Mouse (Mus musculus) MEL (cell line): ENCODE results near the gene Gsk3b. TPM values are rescaled to one million over a fixed set of nuclear protein-coding genes. Genes with fewer than 3 reads are reported as not detected.
A peak's percentile ranks its signal among the peaks of the same experiment; 100 is the strongest.

Experiments
- DNase-seq: peaks from one replicate; pipeline ENCODE4 v3.0.0; 2011; ENCODE audit warnings: low read depth, low spot score
- H3K27ac ChIP-seq: 2 replicates; pipeline ENCODE4 v1.5.1; 2012; ENCODE audit warnings: low read depth, mild to moderate bottlenecking, control low read depth, low read length, moderate library complexity; ENCODE audit not compliant: control insufficient read depth
- H3K27me3 ChIP-seq, 2 experiments: fragments of 150-350 bp in 1 of 2; sonication (generic) in 1 of 2; 2 replicates each; pipeline ENCODE4 v1.6.1; 2012; ENCODE audit warnings: low read length in 2 of 2, mild to moderate bottlenecking in 2 of 2, improper control_type of control experiment in 1 of 2, moderate library complexity in 1 of 2; ENCODE audit not compliant: insufficient read depth in 2 of 2, control insufficient read depth in 1 of 2
- H3K36me3 ChIP-seq, 2 experiments: 2 replicates each; pipeline ENCODE4 v1.6.1; 2012 to 2014; ENCODE audit warnings: low read length in 2 of 2, improper control_type of control experiment in 1 of 2, inconsistent platforms in 1 of 2, mild to moderate bottlenecking in 1 of 2; ENCODE audit not compliant: insufficient read depth in 2 of 2, control insufficient read depth in 1 of 2
- H3K4me1 ChIP-seq, 2 experiments: fragments of 150-350 bp in 1 of 2; sonication (generic) in 1 of 2; 2 replicates each; pipeline ENCODE4 v1.6.1; 2012; ENCODE audit warnings: low read length in 2 of 2, improper control_type of control experiment in 1 of 2, mild to moderate bottlenecking in 1 of 2; ENCODE audit not compliant: insufficient read depth in 2 of 2, control insufficient read depth in 1 of 2
- H3K4me3 ChIP-seq, 2 experiments: fragments of 150-350 bp in 1 of 2; sonication (generic) in 1 of 2; 2 replicates each; pipeline ENCODE4 v1.5.1; 2012; ENCODE audit warnings: low read depth in 2 of 2, low read length in 2 of 2, mild to moderate bottlenecking in 2 of 2, moderate library complexity in 2 of 2, control low read depth in 1 of 2, improper control_type of control experiment in 1 of 2; ENCODE audit not compliant: control insufficient read depth in 1 of 2, insufficient read depth in 1 of 2
- H3K79me2 ChIP-seq: 2 replicates; pipeline ENCODE4 v1.6.1; 2012; ENCODE audit warnings: mild to moderate bottlenecking, low read length, moderate library complexity; ENCODE audit not compliant: control insufficient read depth, poor library complexity, insufficient read depth
- H3K9ac ChIP-seq: 2 replicates; pipeline ENCODE4 v1.6.1; 2012; ENCODE audit warnings: low read depth, mild to moderate bottlenecking, control low read depth, low read length, moderate library complexity; ENCODE audit not compliant: control insufficient read depth, poor library complexity, severe bottlenecking
- H3K9me3 ChIP-seq: fragments of 150-350 bp; sonication (generic); replicated peaks from 2 replicates; pipeline ENCODE4 v1.6.1; 2012; ENCODE audit warnings: mild to moderate bottlenecking, low read length, improper control_type of control experiment, moderate library complexity; ENCODE audit not compliant: insufficient read depth
- GABPA ChIP-seq: IDR thresholded peaks from 2 replicates; pipeline ENCODE4 v1.6.1; 2012; ENCODE audit warnings: low read depth, mild to moderate bottlenecking, inconsistent platforms, low read length, improper control_type of control experiment, moderate library complexity
- GATA1 ChIP-seq: IDR thresholded peaks from 2 replicates; pipeline ENCODE4 v1.6.1; 2011; ENCODE audit warnings: low read depth, low read length, improper control_type of control experiment
- HCFC1 ChIP-seq: IDR thresholded peaks from 2 replicates; pipeline ENCODE4 v1.6.1; 2012; ENCODE audit warnings: low read depth, mild to moderate bottlenecking, inconsistent platforms, low read length, improper control_type of control experiment, moderate library complexity
- JUND ChIP-seq: IDR thresholded peaks from 2 replicates; pipeline ENCODE4 v1.6.1; 2011; ENCODE audit warnings: low read depth, mild to moderate bottlenecking, improper control_type of control experiment, low read length
- MYB ChIP-seq: IDR thresholded peaks from 2 replicates; pipeline ENCODE4 v1.6.1; 2011; ENCODE audit warnings: mild to moderate bottlenecking, low read depth, low read length, improper control_type of control experiment
- MYC ChIP-seq: IDR thresholded peaks from 2 replicates; pipeline ENCODE4 v1.6.1; 2011; ENCODE audit warnings: low read depth, mild to moderate bottlenecking, low read length, improper control_type of control experiment, moderate library complexity
- NELFE ChIP-seq: IDR thresholded peaks from 2 replicates; pipeline ENCODE4 v1.6.1; 2011; ENCODE audit warnings: low read depth, low read length, improper control_type of control experiment
- POLR2A ChIP-seq, 2 experiments: IDR thresholded peaks; 2 replicates each; pipeline ENCODE4 v1.6.1; 2011 to 2012; ENCODE audit warnings: low read length in 2 of 2, mild to moderate bottlenecking in 2 of 2, control low read depth in 1 of 2, improper control_type of control experiment in 1 of 2, low read depth in 1 of 2, moderate library complexity in 1 of 2; ENCODE audit not compliant: control insufficient read depth in 1 of 2, insufficient read depth in 1 of 2, poor library complexity in 1 of 2
- POLR2AphosphoS2 ChIP-seq: IDR thresholded peaks from 2 replicates; pipeline ENCODE4 v1.6.1; 2011; ENCODE audit warnings: low read length, improper control_type of control experiment
- RAD21 ChIP-seq: IDR thresholded peaks from 2 replicates; pipeline ENCODE4 v1.6.1; 2011; ENCODE audit warnings: mild to moderate bottlenecking, low read depth, low read length, improper control_type of control experiment
- RCOR1 ChIP-seq: IDR thresholded peaks from 2 replicates; pipeline ENCODE4 v1.6.1; 2012; ENCODE audit warnings: low read depth, mild to moderate bottlenecking, inconsistent platforms, low read length, improper control_type of control experiment
- SIN3A ChIP-seq: IDR thresholded peaks from 2 replicates; pipeline ENCODE4 v1.6.1; 2012; ENCODE audit warnings: low read length, improper control_type of control experiment, inconsistent platforms
- TBP ChIP-seq: IDR thresholded peaks from 2 replicates; pipeline ENCODE4 v1.8.0; 2011; ENCODE audit warnings: low read depth, low read length, improper control_type of control experiment
- TCF12 ChIP-seq: IDR thresholded peaks from 2 replicates; pipeline ENCODE4 v1.6.1; 2014; ENCODE audit warnings: low read depth, mild to moderate bottlenecking, inconsistent platforms, low read length, improper control_type of control experiment, moderate library complexity
- UBTF ChIP-seq: IDR thresholded peaks from 2 replicates; pipeline ENCODE4 v1.6.1; 2012; ENCODE audit warnings: low read depth, mild to moderate bottlenecking, inconsistent platforms, low read length, improper control_type of control experiment, moderate library complexity, borderline replicate concordance; ENCODE audit not compliant: insufficient read depth
- USF1 ChIP-seq: IDR thresholded peaks from 2 replicates; pipeline ENCODE4 v1.6.1; 2014; ENCODE audit warnings: low read depth, mild to moderate bottlenecking, inconsistent platforms, low read length, improper control_type of control experiment, moderate library complexity
- ZC3H11A ChIP-seq: IDR thresholded peaks from 2 replicates; pipeline ENCODE4 v1.6.1; 2012; ENCODE audit warnings: low read depth, mild to moderate bottlenecking, inconsistent platforms, low read length, improper control_type of control experiment
- ZKSCAN1 ChIP-seq: IDR thresholded peaks from 2 replicates; pipeline ENCODE4 v1.6.1; 2012; ENCODE audit warnings: low read depth, mild to moderate bottlenecking, inconsistent platforms, low read length, improper control_type of control experiment, moderate library complexity
- ZMIZ1 ChIP-seq: IDR thresholded peaks from 2 replicates; pipeline ENCODE4 v1.6.1; 2012; ENCODE audit warnings: low read depth, mild to moderate bottlenecking, inconsistent platforms, low read length, improper control_type of control experiment, moderate library complexity
- polyA plus RNA-seq, 2 experiments: library from polyadenylated mRNA; stranded (reverse) in 1 of 2; unstranded in 1 of 2; fragments of >175 nt in 1 of 2; fragments of >200 nt in 1 of 2; gene quantifications; 2 replicates each; pipeline versions ENCODE4 v1.2.1 to v1.2.4; 2012; ENCODE audit warnings: low replicate concordance in 2 of 2, low read depth in 1 of 2; ENCODE audit not compliant: insufficient read length in 2 of 2, insufficient read depth in 1 of 2, missing spikeins in 1 of 2
- total RNA-seq: library from RNA; depleted of rRNA; stranded (reverse); fragments of 300-350 nt; gene quantifications from 2 replicates; pipeline ENCODE4 v1.2.3, GENCODE M21; 2012

The Gsk3b gene
- total and polyA plus RNA-seq, 3 experiments, result 8.8 to 20.1 TPM; not detected in 1

DNA sequence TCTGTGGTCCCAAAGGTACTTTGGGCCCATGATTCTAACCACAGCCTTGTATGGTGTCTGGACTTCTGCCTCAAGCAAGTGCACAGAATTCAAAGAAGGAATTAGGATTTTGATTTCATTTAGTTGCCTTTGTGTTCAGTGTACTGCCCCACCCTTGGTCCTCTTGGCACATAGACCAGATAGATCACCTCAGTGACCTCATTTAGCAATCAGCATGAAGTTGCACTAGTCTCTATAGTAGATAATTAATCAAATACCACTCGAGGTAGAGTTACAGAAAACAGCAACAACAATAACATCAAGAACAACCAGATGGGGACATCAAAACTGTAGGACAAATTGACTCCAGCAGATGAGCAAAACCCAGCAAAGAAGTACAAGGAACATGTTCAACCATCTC is 8.6 kb upstream of the Gsk3b start:
- TF ChIP-seq POLR2A (IDR thresholded peaks at IDR 0.05; ENCODE audit: control insufficient read depth in 1 of 2, insufficient read depth in 1 of 2, low read depth in 1 of 2, low read length in 2 of 2, poor library complexity in 1 of 2) (no peak), POLR2AphosphoS2 (no peak), TBP (no peak), USF1 (no peak), SIN3A (no peak), GATA1 (no peak), ZC3H11A (no peak), NELFE (no peak), MYC (no peak), RCOR1 (no peak), ZMIZ1 (no peak), HCFC1 (no peak)
- Histone ChIP-seq H3K27ac (no peak overlapping the region), H3K4me3 (no peak overlapping the region), H3K9ac (no peak overlapping the region), H3K9me3 (no peaks in the 10 kb centered on the region; the same call in 1 of the 2 replicates), H3K36me3 (no peaks in the 10 kb centered on the region), H3K4me1 (no peaks in the 10 kb centered on the region), H3K79me2 (no peaks in the 10 kb centered on the region), H3K27me3 (no peaks in the 10 kb centered on the region; a peak in 1 of 4 replicates)
- DNase-seq, result no peak

- H3K9me3 ChIP-seq, result no peaks in the 10 kb centered on the region
- no peak overlapping the region for H3K27ac ChIP-seq
- DNase-seq, result no peak
- H3K4me3 ChIP-seq, result peak overlapping the region; percentile 75 to 87; a peak in 3 of 4 replicates
- H3K9ac ChIP-seq, result no peak overlapping the region; the same call in 1 of the 2 replicates
- peaks cover 0 to 3% of the 10 kb centered on the region in 2 experiments; a peak in 1 of 4 replicates for H3K4me1 ChIP-seq
- H3K27me3 ChIP-seq, result no peaks in the 10 kb centered on the region
- H3K79me2 ChIP-seq, result peaks cover 27% of the 10 kb centered on the region
- TF ChIP-seq TCF12 (no peak), RAD21 (no peak), JUND (no peak), UBTF (no peak), ZC3H11A (no peak), MYB (no peak), GABPA (no peak), ZMIZ1 (no peak), MYC (no peak), ZKSCAN1 (no peak), POLR2AphosphoS2 (no peak)
- H3K36me3 ChIP-seq, result peaks cover 0 to 11% of the 10 kb centered on the region in 2 experiments; a peak in 2 of 4 replicates
These were observed 1.6 kb upstream of the Gsk3b start for GRCm38 (mm10) chr16:38087231-38087630.
